Mouse (Mus musculus) olfactory bulb, adult 2 months (tissue): ENCODE results near the gene Uba5.

Experiments used
- CTCF ChIP-seq: fragments of 200-500 bp; IDR thresholded peaks from 2 replicates; pipeline ENCODE4 v1.5.1; 2012; ENCODE audit warnings: low read depth, mild to moderate bottlenecking, low read length, moderate library complexity; ENCODE audit not compliant: insufficient read depth
- POLR2A ChIP-seq: fragments of 200-500 bp; IDR thresholded peaks from 2 replicates; pipeline ENCODE4 v1.6.1; 2012; ENCODE audit warnings: mild to moderate bottlenecking, low read depth, low read length, moderate library complexity; ENCODE audit not compliant: insufficient read depth

GRCm38 (mm10) chr9:104002913-104003330 is 60.0 kb downstream of the Uba5 start:
- TF ChIP-seq CTCF (peak; percentile 47; the same call in 1 of the 2 replicates), POLR2A (no peak)
